Mouse (Mus musculus) limb, embryonic 13.5 days (tissue): Measurements from ENCODE around the gene Nup35. TPM values are rescaled to one million over a fixed set of nuclear protein-coding genes. Genes with fewer than 3 reads are reported as not detected.

Experiments used
- ATAC-seq: fragments of 200-750 bp; cut with Nextera tagmentation; 2 replicates; pipeline ENCODE4 v1.8.0; 2017; ENCODE audit warnings: low read depth, moderate number of reproducible peaks, moderate TSS enrichment; ENCODE audit not compliant: low FRiP score
- H3K27ac ChIP-seq: fragments of 300-500 bp; sonication (generic); 2 replicates; pipeline ENCODE4 v1.5.1; 2015; ENCODE audit warnings: inconsistent platforms, mild to moderate bottlenecking, moderate library complexity
- H3K27me3 ChIP-seq: fragments of 300-500 bp; sonication (generic); 2 replicates; pipeline ENCODE4 v1.6.1; 2015; ENCODE audit warnings: mild to moderate bottlenecking, inconsistent platforms
- H3K36me3 ChIP-seq: fragments of 300-500 bp; sonication (generic); 2 replicates; pipeline ENCODE4 v1.6.1; 2015; ENCODE audit warnings: inconsistent platforms, mild to moderate bottlenecking, moderate library complexity
- H3K4me1 ChIP-seq: fragments of 300-500 bp; sonication (generic); 2 replicates; pipeline ENCODE4 v1.6.1; 2015; ENCODE audit warnings: inconsistent platforms
- H3K4me2 ChIP-seq: fragments of 300-500 bp; sonication (generic); replicated peaks from 2 replicates; pipeline ENCODE4 v1.6.1; 2015; ENCODE audit warnings: inconsistent platforms, mild to moderate bottlenecking, moderate library complexity
- H3K4me3 ChIP-seq: fragments of 300-500 bp; sonication (generic); 2 replicates; pipeline ENCODE4 v1.5.1; 2015; ENCODE audit warnings: moderate library complexity, mild to moderate bottlenecking, inconsistent platforms
- H3K9ac ChIP-seq: fragments of 300-500 bp; sonication (generic); 2 replicates; pipeline ENCODE4 v1.6.1; 2015; ENCODE audit warnings: mild to moderate bottlenecking, inconsistent platforms
- H3K9me3 ChIP-seq: fragments of 300-500 bp; sonication (generic); 2 replicates; pipeline ENCODE4 v1.6.1; 2016; ENCODE audit warnings: inconsistent platforms
- WGBS: fragments of 180-500 bp; shearing (Covaris S2); methylation state at CpG from one replicate; pipeline ENCODE4 v1.1.7; 2015; 5-methylcytosine and 5-hydroxymethylcytosine counted together
- polyA plus RNA-seq: library from polyadenylated mRNA; unstranded; fragments of >200 nt; fragmentation: Nextera tagmentation; extraction: Ambion mirVana; gene quantifications from 2 replicates; pipeline ENCODE4 v1.2.1, GENCODE M21; 2015

The Nup35 gene
- polyA plus RNA-seq, result 48.0 and 51.8 TPM in 2 replicates

DNA sequence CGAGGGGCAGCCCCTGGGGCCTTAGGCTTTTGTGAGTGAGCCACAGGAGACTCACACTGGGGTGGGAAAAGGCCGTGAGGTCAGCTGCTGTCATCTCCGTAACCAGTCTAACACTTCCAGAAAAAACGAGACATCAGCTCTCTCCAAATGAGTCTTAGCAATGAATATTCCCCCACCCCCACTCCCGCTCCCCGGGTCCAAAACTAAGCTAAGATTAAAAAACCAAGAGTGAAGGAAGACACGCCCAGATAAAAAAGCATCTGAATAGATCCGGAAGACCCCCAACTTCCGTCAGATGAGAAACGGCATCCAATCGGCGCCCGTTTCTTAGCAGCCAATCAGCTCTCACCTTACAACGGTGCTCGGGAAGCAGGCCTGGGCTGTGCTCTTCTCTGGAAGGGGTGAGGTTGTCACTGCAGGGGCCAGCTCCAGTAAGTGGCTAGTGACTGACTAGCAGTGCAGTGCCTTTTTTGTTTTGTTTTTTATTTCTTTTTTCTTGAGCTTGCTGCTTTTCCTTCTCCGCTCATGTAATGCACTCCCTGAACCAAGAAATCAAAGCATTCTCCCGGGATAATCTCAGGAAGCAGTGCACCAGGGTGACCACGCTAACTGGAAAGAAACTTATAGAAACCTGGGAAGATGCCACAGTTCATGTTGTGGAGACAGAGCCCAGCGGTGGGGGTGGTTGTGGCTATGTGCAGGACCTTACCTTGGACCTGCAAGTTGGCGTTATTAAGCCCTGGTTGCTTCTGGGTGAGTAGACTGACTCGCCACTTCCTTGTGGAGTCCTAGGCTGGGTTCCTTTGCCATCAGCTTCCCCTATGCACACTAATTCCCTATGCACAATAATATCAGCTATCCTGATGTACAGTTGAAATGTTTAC is at the start of gene Nup35, which contains the start of gene Dusp19:
Nup35 (plus strand) TSS at position 383 of the 884 bp plus-strand sequence.
Dusp19 (plus strand) TSS at position 192 of the 884 bp plus-strand sequence.
- H3K4me2 ChIP-seq, result peak within 1 kb of the TSS; percentile 78
- 2% methylated on average over 21 of the region's 21 CpGs for WGBS
- peak within 1 kb of the TSS; percentile 77 for H3K9ac ChIP-seq
- no peaks in the 10 kb centered on the region for H3K9me3 ChIP-seq
- no peaks in the 10 kb centered on the region for H3K27me3 ChIP-seq
- peaks cover 11% of the 10 kb centered on the region for H3K4me1 ChIP-seq
- peak; percentile 100 for ATAC-seq
- peak within 1 kb of the TSS; percentile 61 for H3K4me3 ChIP-seq
- H3K36me3 ChIP-seq, result 0 out of 2 replicates have a peak, but pooled peaks cover 4% of the 10 kb centered on the region
- peak within 1 kb of the TSS; percentile 12; the same call in 1 of the 2 replicates for H3K27ac ChIP-seq

DNA sequence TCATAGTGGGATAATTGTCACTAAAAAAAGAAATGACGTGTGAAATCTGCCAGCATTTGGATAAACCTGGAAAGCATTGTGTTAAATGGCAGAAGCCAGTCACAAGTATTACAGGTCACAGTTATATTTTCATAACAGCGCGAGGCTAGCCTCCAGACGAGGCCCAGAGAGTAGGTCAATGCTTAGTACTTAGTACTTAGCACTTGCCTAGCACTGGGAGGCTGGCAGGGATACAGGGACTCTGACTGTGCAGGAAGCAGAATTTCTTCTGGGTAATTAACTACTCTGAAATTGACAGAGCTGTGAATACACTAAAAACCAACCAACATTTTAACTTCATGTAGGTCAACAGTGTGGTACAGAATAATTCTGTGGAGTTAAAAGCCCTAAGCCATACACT is 49.6 kb upstream of the Nup35 start:
- H3K36me3 ChIP-seq, result peaks cover 3% of the 10 kb centered on the region; the same call in 1 of the 2 replicates
- H3K9me3 ChIP-seq, result no peaks in the 10 kb centered on the region
- no peak for ATAC-seq
- no peak overlapping the region for H3K4me3 ChIP-seq
- H3K27me3 ChIP-seq, result no peaks in the 10 kb centered on the region
- H3K9ac ChIP-seq, result no peak overlapping the region
- H3K4me2 ChIP-seq, result no peak overlapping the region
- WGBS, result 89% methylated on average over 4 of the region's 4 CpGs
- H3K4me1 ChIP-seq, result 0 out of 2 replicates have a peak, but pooled peaks cover 4% of the 10 kb centered on the region
- no peak overlapping the region for H3K27ac ChIP-seq

DNA sequence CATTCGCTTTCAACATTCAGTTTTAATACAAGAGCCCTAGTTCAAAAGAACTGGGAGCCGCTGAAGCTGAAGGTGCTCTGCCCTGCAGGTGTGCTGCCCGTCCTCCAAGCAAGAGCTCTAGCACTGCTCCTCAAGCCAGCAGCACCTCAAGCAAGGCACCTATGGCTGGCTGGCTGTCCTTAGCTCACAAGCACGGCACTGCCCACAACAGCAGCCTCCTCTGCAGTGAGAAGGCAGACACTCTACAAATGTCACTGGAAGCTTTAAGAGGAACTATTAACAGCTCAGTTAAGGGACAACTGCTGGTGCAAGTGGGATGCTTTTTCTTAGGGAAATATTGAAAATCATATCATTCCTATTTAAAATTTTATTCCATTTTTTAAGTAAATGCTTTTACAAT is 46.4 kb upstream of the Nup35 start:
- no peak overlapping the region for H3K27ac ChIP-seq
- ATAC-seq, result no peak
- no peak overlapping the region for H3K9ac ChIP-seq
- H3K4me1 ChIP-seq, result 0 out of 2 replicates have a peak, but pooled peaks cover 4% of the 10 kb centered on the region
- H3K27me3 ChIP-seq, result no peaks in the 10 kb centered on the region
- no peak overlapping the region for H3K4me2 ChIP-seq
- peaks cover 3% of the 10 kb centered on the region; the same call in 1 of the 2 replicates for H3K36me3 ChIP-seq
- no peak overlapping the region for H3K4me3 ChIP-seq
- 69% methylated on average over 4 of the region's 4 CpGs for WGBS
- H3K9me3 ChIP-seq, result no peaks in the 10 kb centered on the region

DNA sequence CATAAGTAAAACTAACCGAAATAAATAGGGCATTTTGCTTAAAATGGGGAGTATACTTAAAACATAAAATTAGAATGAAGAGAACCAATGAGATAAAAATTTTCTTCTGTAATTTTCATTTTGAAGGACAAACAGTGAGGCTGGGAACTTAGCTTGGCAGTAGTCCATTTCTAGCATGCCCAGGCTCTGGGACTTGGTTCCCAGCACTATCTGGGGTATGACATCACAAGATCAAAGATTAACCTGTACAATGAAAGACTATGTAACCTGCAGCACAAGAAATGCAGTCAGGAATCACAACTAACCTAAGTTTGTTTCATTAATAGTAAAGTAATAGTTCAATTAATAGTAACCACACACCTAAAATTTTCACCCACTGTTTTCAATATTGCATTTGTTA is 39.8 kb upstream of the Nup35 start:
- WGBS, result 83% methylated on average over 1 of the region's 1 CpGs
- H3K4me3 ChIP-seq, result no peak overlapping the region
- H3K4me2 ChIP-seq, result no peak overlapping the region
- H3K4me1 ChIP-seq, result peaks cover 14% of the 10 kb centered on the region
- H3K36me3 ChIP-seq, result no peaks in the 10 kb centered on the region
- no peaks in the 10 kb centered on the region for H3K27me3 ChIP-seq
- no peaks in the 10 kb centered on the region for H3K9me3 ChIP-seq
- H3K9ac ChIP-seq, result no peak overlapping the region
- ATAC-seq, result no peak
- no peak overlapping the region for H3K27ac ChIP-seq

DNA sequence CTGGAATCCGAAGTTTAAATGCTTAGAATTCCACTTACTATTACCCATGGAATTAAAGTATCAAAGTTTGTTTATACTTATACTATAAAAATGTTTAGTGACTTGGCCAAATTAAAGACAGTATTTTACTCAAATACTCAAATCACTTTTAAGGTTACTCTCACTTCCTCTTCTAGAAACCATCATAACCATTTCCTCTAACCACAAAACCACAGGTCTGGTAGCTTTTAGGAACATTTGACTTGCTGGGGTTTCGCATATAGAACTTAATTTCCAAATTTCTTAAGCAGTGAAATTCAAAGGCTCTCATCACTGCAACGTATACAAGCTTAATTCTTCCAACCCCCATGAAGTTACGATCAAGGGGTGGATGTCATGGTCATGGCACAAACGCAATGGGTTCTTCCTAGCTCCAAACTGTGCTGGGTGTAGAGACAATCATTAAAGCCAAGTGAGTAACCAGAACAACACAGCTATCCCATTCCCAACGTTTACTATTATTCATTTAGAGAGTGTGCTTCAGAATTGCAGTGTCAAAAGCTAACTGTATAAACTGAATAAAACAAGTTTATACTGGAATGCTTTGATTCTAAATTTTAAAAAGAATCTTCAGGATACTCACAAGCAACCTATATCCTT is 37.7 kb upstream of the Nup35 start:
- WGBS, result 31% methylated on average over 6 of the region's 6 CpGs
- ATAC-seq, result no peak
- Histone ChIP-seq H3K9ac (no peak overlapping the region), H3K9me3 (no peaks in the 10 kb centered on the region), H3K27ac (no peak overlapping the region), H3K4me3 (peak overlapping the region; percentile 89), H3K4me1 (peaks cover 14% of the 10 kb centered on the region), H3K4me2 (peak overlapping the region; percentile 76), H3K36me3 (no peaks in the 10 kb centered on the region), H3K27me3 (no peaks in the 10 kb centered on the region)

DNA sequence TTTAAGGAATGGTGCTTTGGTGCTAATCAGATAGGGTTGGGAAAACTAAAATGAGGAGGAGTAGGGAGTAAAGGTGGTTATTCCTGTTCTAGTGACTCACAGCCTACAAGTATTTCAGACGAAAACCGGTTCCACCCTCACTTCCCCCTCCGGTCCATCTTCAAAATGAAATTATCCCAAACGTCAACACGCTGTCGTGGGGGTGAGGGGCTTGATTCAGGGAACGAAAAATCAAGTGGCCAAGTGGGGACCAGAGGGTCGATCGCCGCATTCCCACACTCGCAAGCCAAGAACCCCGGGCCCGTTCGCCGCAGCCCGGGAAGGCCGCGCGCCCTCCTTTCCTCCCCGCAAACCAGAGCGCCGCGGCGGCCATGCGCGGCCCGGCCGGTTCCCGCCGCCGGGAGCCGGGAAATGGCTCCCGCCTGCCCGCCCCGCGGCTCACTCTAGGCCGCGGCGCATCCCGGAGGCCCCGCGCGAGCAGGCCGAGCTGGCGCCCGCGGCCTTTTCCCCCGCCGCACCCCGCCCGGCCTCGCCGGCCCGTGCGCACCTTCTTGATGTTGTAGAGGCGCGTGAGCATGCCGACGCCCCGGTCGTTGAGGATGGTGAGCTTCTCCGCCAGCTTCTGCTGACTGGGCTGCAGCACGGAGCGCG is 36.6 kb upstream of the Nup35 start:
- H3K27ac ChIP-seq, result peak overlapping the region; percentile 95
- peak overlapping the region; percentile 89 for H3K4me3 ChIP-seq
- WGBS, result under 1% methylated on average over 50 of the region's 65 CpGs
- peaks cover 14% of the 10 kb centered on the region for H3K4me1 ChIP-seq
- no peaks in the 10 kb centered on the region for H3K36me3 ChIP-seq
- H3K4me2 ChIP-seq, result peak overlapping the region; percentile 76
- peak; percentile 62 for ATAC-seq
- H3K9me3 ChIP-seq, result no peaks in the 10 kb centered on the region
- peak overlapping the region; percentile 98 for H3K9ac ChIP-seq
- no peaks in the 10 kb centered on the region for H3K27me3 ChIP-seq

DNA sequence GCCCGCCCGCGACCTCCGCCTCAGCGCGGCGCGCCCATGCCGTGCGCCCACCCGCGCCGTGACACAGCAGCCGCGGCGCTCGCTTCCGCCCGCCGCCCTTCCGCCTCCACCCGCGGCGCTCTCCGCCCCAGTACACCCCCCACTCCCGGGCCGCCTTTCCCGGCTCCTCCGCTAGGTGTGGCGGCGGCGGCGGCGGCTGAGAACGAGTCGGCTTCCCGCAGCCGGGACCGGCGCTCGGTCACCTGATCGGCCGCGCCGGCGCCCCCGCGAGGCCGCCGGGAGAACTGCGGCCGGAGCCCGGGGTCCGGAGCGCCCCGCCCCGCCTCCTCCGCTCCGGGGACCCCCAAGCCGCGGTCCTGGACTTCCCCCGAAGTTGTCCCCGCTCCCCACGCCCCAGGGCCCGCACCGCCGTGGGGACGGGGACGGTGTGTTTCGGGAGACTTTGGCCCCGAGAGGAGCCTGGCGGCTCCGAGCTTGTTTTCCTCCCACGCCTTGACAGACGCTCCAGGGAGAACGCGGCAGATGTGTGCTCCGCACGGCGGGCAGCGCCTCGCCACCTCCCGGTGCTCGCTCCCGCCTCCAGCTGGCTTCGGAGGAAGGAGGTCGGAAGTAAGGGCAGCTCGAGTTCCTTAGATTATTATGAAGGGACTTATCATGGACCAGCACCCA is 35.9 kb upstream of the Nup35 start, which contains the start of gene Nckap1:
Nckap1 (minus strand) TSS at position 338 of the 669 bp plus-strand sequence.
- Histone ChIP-seq H3K9me3 (no peaks in the 10 kb centered on the region), H3K27ac (peak within 1 kb of the TSS; percentile 95), H3K4me1 (peaks cover 14% of the 10 kb centered on the region), H3K4me3 (peak within 1 kb of the TSS; percentile 89), H3K27me3 (no peaks in the 10 kb centered on the region), H3K9ac (peak within 1 kb of the TSS; percentile 98), H3K4me2 (peak within 1 kb of the TSS; percentile 76), H3K36me3 (no peaks in the 10 kb centered on the region)
- 0% methylated on average over 63 of the region's 88 CpGs for WGBS
- peak; percentile 95 for ATAC-seq

DNA sequence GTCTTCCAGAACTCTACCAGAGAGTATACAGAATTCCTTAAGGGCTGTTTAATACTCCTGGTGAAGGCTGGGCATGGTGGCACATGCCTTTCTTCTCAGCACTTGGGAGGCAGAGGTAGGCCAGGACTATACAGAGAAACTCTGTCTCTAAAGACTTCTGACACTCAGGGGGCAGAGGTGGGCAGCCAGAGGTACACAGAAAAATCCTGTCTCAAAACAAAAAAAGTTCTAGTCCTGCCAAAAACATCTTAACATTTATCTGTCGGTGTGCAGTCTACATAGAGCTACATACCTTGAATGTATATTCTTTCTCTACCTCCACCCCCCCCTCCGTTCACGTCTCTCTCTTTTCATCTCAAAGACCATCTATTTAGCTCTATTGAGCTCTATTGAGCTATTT is 34.7 kb upstream of the Nup35 start:
- ATAC-seq, result no peak

DNA sequence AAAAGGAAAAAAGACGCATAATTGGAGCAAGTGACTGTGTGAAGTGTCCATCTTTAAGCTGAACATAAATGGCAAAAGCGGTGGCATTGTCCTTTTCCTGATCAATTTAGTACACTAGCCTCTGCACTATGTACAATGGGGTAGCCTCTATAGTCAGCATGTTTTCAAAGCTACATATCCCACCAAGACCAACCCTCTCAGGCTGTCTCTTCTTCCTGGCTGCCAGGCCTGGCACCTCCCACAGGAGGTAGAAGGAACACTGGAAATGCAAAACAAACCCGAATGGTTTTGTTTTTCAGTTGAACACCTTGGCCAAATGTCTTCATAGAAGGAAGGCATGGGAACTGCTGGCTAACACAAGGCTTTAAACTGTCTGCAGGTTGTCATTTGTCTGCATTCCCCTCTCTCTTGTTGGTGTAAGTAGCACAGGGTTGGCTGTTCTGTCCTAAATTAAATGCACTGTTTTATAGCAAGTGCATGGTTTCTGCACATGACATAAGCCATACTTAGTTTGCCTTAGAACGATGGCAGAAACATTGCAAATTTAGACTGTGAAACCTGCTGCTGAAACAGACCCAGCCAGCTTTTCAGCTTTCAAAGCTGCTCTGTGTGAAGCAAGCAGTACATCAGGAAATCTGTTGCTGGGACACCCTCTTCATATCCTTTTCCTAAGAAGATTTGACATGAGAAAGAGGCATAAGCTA is 22.7 kb upstream of the Nup35 start:
- 65% methylated on average over 4 of the region's 4 CpGs for WGBS
- Histone ChIP-seq H3K27ac (no peak overlapping the region), H3K36me3 (no peaks in the 10 kb centered on the region), H3K4me3 (no peak overlapping the region), H3K27me3 (no peaks in the 10 kb centered on the region), H3K9ac (no peak overlapping the region), H3K4me2 (no peak overlapping the region), H3K4me1 (peaks cover 8% of the 10 kb centered on the region; the same call in 1 of the 2 replicates), H3K9me3 (no peaks in the 10 kb centered on the region)
- ATAC-seq, result no peak

More for the DNA sequence above, 34.7 kb upstream of the Nup35 start:
- WGBS, result 86% methylated on average over 3 of the region's 3 CpGs
- H3K9ac ChIP-seq, result no peak overlapping the region
- no peaks in the 10 kb centered on the region for H3K9me3 ChIP-seq
- H3K4me2 ChIP-seq, result no peak overlapping the region
- no peak overlapping the region for H3K27ac ChIP-seq
- H3K4me3 ChIP-seq, result no peak overlapping the region
- H3K36me3 ChIP-seq, result no peaks in the 10 kb centered on the region
- H3K27me3 ChIP-seq, result no peaks in the 10 kb centered on the region
- H3K4me1 ChIP-seq, result peaks cover 14% of the 10 kb centered on the region

DNA sequence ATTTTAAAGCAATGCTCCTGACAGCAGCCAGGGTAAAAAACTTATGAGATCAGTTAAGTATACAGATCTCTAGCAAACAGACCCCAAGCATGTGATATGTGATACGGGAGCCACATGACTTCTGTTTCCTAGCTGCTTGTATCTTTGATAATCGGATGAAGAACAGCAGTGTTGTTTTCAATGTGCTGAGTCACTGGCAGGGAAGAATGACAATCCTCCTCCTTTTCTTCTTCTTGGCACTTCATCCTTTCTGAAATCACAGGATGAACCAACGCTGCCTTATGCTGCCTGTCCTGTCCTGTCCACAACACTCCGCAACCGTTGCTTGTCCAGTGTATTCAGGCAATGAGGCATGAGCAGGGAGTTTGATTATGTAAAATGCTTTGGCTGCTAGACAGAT is 20.1 kb upstream of the Nup35 start:
- Histone ChIP-seq H3K36me3 (no peaks in the 10 kb centered on the region), H3K9ac (no peak overlapping the region), H3K9me3 (no peaks in the 10 kb centered on the region), H3K4me3 (no peak overlapping the region), H3K27ac (no peak overlapping the region), H3K4me1 (peaks cover 8% of the 10 kb centered on the region; the same call in 1 of the 2 replicates), H3K27me3 (no peaks in the 10 kb centered on the region), H3K4me2 (no peak overlapping the region)
- ATAC-seq, result no peak
- WGBS, result 81% methylated on average over 5 of the region's 5 CpGs

DNA sequence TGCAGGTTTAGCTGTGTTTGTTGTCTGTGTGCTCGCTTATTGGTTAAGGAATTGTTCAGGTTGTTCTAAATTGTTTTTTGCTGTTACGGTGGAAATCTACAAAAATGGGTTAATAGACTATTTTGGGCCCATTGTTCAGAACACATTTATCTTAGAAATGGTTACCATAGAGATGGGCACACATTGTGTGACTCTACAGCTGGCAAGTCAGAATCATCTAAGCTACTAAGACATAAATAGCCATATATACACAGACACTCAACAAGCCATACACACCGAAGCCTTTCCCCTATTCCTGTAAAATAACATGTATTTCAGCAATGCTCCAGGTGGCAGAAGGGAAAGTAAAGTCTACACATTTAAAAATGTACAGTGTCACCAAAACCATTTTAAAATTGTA is 17.2 kb upstream of the Nup35 start:
- Histone ChIP-seq H3K27me3 (no peaks in the 10 kb centered on the region), H3K27ac (no peak overlapping the region), H3K4me3 (no peak overlapping the region), H3K4me1 (0 out of 2 replicates have a peak, but pooled peaks cover 7% of the 10 kb centered on the region), H3K9ac (no peak overlapping the region), H3K36me3 (no peaks in the 10 kb centered on the region), H3K9me3 (no peaks in the 10 kb centered on the region), H3K4me2 (no peak overlapping the region)
- WGBS, result 89% methylated on average over 3 of the region's 3 CpGs
- no peak for ATAC-seq
